Mouse (Mus musculus) E14TG2a.4 (cell line): ENCODE measurements around the gene Zzz3.

Source experiments
- H3K27me3 ChIP-seq: 2 replicates; pipeline ENCODE4 v1.6.1; 2014; ENCODE audit warnings: low read length, control low read depth; ENCODE audit not compliant: insufficient read depth
- H3K36me3 ChIP-seq: 2 replicates; pipeline ENCODE4 v1.6.1; 2014; ENCODE audit warnings: low read length, control low read depth; ENCODE audit not compliant: insufficient read depth
- H3K4me1 ChIP-seq: replicated peaks from 2 replicates; pipeline ENCODE4 v1.6.1; 2014; ENCODE audit warnings: low read depth, low read length, control low read depth
- H3K4me3 ChIP-seq: replicated peaks from 2 replicates; pipeline ENCODE4 v1.5.1; 2014; ENCODE audit warnings: mild to moderate bottlenecking, low read length
- H3K9me3 ChIP-seq: 2 replicates; pipeline ENCODE4 v1.6.1; 2014; ENCODE audit warnings: low read length, control low read depth
- CTCF ChIP-seq: conservative IDR thresholded peaks from 2 replicates; pipeline ENCODE4 v1.5.1; 2014; ENCODE audit warnings: low read length
- NANOG ChIP-seq: IDR thresholded peaks from 2 replicates; pipeline ENCODE4 v1.6.1; 2014; ENCODE audit warnings: borderline replicate concordance, low read length, mixed read lengths
- POU5F1 ChIP-seq: IDR thresholded peaks from 2 replicates; pipeline ENCODE4 v1.6.1; 2014; ENCODE audit warnings: low read length, borderline replicate concordance

Gene Zzz3

GRCm38 (mm10) chr3:152405978-152406640 is 10.8 kb downstream of the Zzz3 start:
- TF ChIP-seq CTCF (no peak), POU5F1 (no peak), NANOG (no peak)
- no peaks in the 10 kb centered on the region for H3K27me3 ChIP-seq
- no peak overlapping the region for H3K4me3 ChIP-seq
- no peaks in the 10 kb centered on the region for H3K9me3 ChIP-seq
- H3K4me1 ChIP-seq = peaks cover 85% of the 10 kb centered on the region
- peaks cover 4% of the 10 kb centered on the region; the same call in 1 of the 2 replicates for H3K36me3 ChIP-seq

DNA sequence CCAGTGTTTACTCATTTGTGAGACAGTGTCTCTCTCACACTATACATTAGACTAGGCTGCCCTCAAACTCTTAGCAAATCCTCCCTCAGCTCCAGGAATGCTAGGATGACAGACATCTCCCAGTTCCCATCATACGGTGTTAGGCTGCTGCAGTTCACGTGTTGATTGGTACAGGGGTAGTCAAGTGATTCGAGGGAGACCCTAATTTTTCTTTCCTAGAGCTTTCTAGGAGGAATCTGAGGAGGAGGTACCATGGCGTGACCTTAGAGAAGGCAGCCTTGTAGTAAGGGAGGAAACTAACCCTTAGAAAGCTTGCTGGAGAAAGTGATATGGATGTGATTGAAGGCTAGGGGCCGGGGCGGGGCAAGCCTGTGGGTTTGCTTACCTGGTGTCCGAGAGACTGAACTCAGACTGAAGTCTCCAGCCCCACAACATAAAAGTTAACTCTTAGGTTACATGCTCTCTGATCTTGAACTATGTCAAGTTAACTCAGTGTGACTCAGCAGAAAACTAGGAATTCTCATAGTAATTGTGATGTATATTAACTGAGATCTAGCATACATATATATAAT is 15.8 kb downstream of the Zzz3 start:
- Histone ChIP-seq H3K4me1 (peaks cover 56% of the 10 kb centered on the region), H3K9me3 (no peaks in the 10 kb centered on the region), H3K4me3 (no peak overlapping the region), H3K27me3 (no peaks in the 10 kb centered on the region), H3K36me3 (peaks cover 4% of the 10 kb centered on the region; the same call in 1 of the 2 replicates)
- TF ChIP-seq CTCF = no peak
- no peak for TF ChIP-seq POU5F1
- no peak for TF ChIP-seq NANOG

GRCm38 (mm10) chr3:152412362-152412761 is 17.1 kb downstream of the Zzz3 start:
- no peak for TF ChIP-seq POU5F1
- no peak for TF ChIP-seq CTCF
- no peak for TF ChIP-seq NANOG
- H3K4me1 ChIP-seq = peaks cover 44% of the 10 kb centered on the region
- no peaks in the 10 kb centered on the region for H3K27me3 ChIP-seq
- peaks cover 4% of the 10 kb centered on the region; the same call in 1 of the 2 replicates for H3K36me3 ChIP-seq
- H3K9me3 ChIP-seq = no peaks in the 10 kb centered on the region
- no peak overlapping the region for H3K4me3 ChIP-seq

DNA sequence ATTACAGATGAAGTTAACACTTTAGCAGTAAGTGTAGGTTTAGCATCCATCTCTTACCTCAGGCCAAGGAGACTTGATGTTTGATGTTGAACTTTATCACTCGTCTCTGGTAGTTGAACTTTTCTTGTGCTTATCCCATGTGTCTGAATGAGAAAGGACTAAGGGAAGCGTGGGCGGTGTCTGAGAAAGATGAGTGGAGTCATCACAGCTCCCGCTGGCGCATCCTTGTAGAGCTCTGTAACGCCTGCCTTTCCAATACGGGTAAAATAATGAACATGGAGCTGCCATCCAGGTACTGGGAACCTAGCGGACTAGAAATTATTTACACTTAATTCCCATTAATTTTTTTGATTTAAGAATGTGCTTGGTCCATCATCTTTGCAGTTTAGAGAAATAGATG is 33.7 kb downstream of the Zzz3 start:
- TF ChIP-seq CTCF (no peak), POU5F1 (no peak), NANOG (no peak)

GRCm38 (mm10) chr3:152432677-152433076 is 37.4 kb downstream of the Zzz3 start:
- peaks cover 50% of the 10 kb centered on the region for H3K36me3 ChIP-seq
- no peaks in the 10 kb centered on the region for H3K27me3 ChIP-seq
- TF ChIP-seq NANOG (no peak), POU5F1 (no peak), CTCF (no peak)
- H3K9me3 ChIP-seq = no peaks in the 10 kb centered on the region
- H3K4me1 ChIP-seq = peaks cover 14% of the 10 kb centered on the region
- H3K4me3 ChIP-seq = no peak overlapping the region

More for the DNA sequence above, 33.7 kb downstream of the Zzz3 start:
- no peaks in the 10 kb centered on the region for H3K9me3 ChIP-seq
- peaks cover 67% of the 10 kb centered on the region for H3K36me3 ChIP-seq
- peaks cover 9% of the 10 kb centered on the region for H3K4me1 ChIP-seq
- no peak overlapping the region for H3K4me3 ChIP-seq
- H3K27me3 ChIP-seq = no peaks in the 10 kb centered on the region

DNA sequence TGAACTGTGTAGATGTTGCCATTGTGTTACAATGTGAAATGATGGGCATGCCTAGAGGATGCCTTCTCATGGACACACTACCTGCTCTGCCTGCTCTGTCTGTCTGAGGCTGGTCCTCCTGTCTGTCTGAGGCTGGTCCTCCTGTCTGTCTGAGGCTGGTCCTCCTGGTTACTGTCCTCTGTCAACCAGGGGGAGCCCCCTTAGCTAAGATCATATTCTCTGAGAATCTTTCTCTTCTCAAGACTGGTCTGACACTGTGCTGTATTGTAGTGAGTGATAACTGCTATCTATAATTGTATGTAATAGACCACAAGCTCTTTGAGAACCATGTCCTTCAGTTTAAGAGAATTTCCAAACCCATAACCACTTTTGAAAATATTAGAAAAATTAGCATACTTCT is 40.3 kb downstream of the Zzz3 start:
- H3K36me3 ChIP-seq = peaks cover 34% of the 10 kb centered on the region
- TF ChIP-seq CTCF = no peak
- no peak overlapping the region for H3K4me3 ChIP-seq
- peaks cover 7% of the 10 kb centered on the region for H3K4me1 ChIP-seq
- no peaks in the 10 kb centered on the region for H3K9me3 ChIP-seq
- no peaks in the 10 kb centered on the region for H3K27me3 ChIP-seq

- Histone ChIP-seq H3K9me3 (no peaks in the 10 kb centered on the region), H3K4me3 (no peak overlapping the region), H3K4me1 (peaks cover 7% of the 10 kb centered on the region), H3K27me3 (no peaks in the 10 kb centered on the region), H3K36me3 (peaks cover 25% of the 10 kb centered on the region)
- TF ChIP-seq CTCF = no peak
- no peak for TF ChIP-seq POU5F1
- TF ChIP-seq NANOG = no peak
Measured at GRCm38 (mm10) chr3:152438068-152438467, 42.8 kb downstream of the Zzz3 start.

DNA sequence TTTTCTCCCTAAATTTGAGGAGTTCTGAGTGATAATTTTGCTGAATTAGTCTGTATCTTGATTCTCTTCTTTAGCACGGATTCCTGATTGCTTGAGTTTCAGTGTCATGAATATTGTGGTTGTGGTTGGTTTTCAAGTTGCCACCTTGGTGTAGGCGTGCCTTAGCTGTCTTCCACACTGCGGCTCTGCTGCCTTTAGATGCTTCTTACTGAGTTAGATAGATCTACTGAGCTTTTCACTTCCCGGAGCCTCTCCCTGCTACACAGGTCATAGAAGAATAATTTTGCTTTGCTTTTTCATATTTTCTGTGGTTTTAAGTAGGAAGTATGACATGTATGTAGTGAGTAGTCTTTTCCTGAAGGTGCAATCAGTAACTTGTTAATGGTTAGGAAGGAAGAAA is 47.5 kb downstream of the Zzz3 start:
- peaks cover 14% of the 10 kb centered on the region for H3K4me1 ChIP-seq

DNA sequence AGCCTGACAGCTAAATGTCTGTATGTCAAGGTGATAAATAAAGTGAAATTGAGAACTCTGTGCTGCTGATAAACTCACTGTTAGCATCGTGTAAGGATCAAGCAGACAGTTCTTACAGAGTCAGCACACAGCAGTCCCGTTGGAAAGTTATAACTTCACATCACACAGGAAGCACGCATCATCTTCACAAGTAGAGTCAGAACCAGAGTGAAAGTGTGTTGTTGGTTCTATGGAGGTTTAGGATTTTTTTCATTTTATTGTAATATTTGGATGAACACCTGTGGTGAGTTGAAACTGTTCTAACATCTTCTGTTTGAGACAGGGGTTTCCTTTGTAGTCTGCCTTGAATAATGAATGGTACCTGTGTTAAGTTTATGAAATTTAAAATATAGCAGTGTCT is 48.8 kb downstream of the Zzz3 start:
- Histone ChIP-seq H3K9me3 (no peaks in the 10 kb centered on the region), H3K27me3 (no peaks in the 10 kb centered on the region), H3K36me3 (peaks cover 27% of the 10 kb centered on the region), H3K4me3 (no peak overlapping the region), H3K4me1 (peaks cover 14% of the 10 kb centered on the region)
- TF ChIP-seq POU5F1 = no peak
- no peak for TF ChIP-seq CTCF
- no peak for TF ChIP-seq NANOG

More for the DNA sequence above, 47.5 kb downstream of the Zzz3 start:
- H3K9me3 ChIP-seq = no peaks in the 10 kb centered on the region
- no peak for TF ChIP-seq NANOG
- no peak for TF ChIP-seq POU5F1
- TF ChIP-seq CTCF = no peak
- H3K4me3 ChIP-seq = no peak overlapping the region
- H3K27me3 ChIP-seq = no peaks in the 10 kb centered on the region
- peaks cover 22% of the 10 kb centered on the region for H3K36me3 ChIP-seq
